Mouse (Mus musculus) CH12.LX (cell line): ENCODE data around the gene Nid1. TPM values are rescaled to one million over a fixed set of nuclear protein-coding genes. Genes with fewer than 3 reads are reported as not detected.
"Not testable (repeated sequence)": the region's sequence is repeated elsewhere in the genome, so short reads cannot be mapped to it uniquely, and the experiment has no call there.

ENCODE experiments used
- DNase-seq: peaks from one replicate; pipeline ENCODE4 v3.0.0-alpha.2; 2013; ENCODE audit errors: extremely low read depth
- H3K27ac ChIP-seq: 2 replicates; pipeline ENCODE4 v1.5.1; 2012; ENCODE audit warnings: low read depth, mild to moderate bottlenecking, control low read depth, moderate library complexity; ENCODE audit not compliant: insufficient read depth
- H3K27me3 ChIP-seq: replicated peaks from 2 replicates; pipeline ENCODE3; 2012; ENCODE audit warnings: inconsistent platforms
- H3K36me3 ChIP-seq, 2 experiments: replicated peaks in 1 of 2; 2 replicates each; pipeline versions ENCODE3 to v1.6.1; 2012; ENCODE audit warnings: inconsistent platforms in 1 of 2, low read length in 1 of 2, mild to moderate bottlenecking in 1 of 2, mixed read lengths in 1 of 2, moderate library complexity in 1 of 2; ENCODE audit not compliant: control insufficient read depth in 1 of 2, insufficient read depth in 1 of 2
- H3K4me1 ChIP-seq, 2 experiments: 2 replicates each; pipeline ENCODE4 v1.6.1; 2012; ENCODE audit warnings: inconsistent platforms in 1 of 2, moderate library complexity in 1 of 2; ENCODE audit not compliant: insufficient read depth in 2 of 2, control insufficient read depth in 1 of 2
- H3K4me2 ChIP-seq: 2 replicates; pipeline ENCODE4 v1.6.1; 2012; ENCODE audit warnings: low read depth, mild to moderate bottlenecking, control low read depth; ENCODE audit not compliant: poor library complexity, insufficient read depth, severe bottlenecking
- H3K4me3 ChIP-seq, 3 experiments: fragments of 150-350 bp in 1 of 3; sonication (generic) in 1 of 3; replicated peaks in 1 of 3; 2 replicates each; pipeline versions ENCODE3 to v1.5.1; 2011 to 2012; ENCODE audit warnings: low read depth in 2 of 3, low read length in 2 of 3, mild to moderate bottlenecking in 2 of 3, moderate library complexity in 2 of 3, control low read depth in 1 of 3, improper control_type of control experiment in 1 of 3, inconsistent platforms in 1 of 3, mixed read lengths in 1 of 3; ENCODE audit not compliant: poor library complexity in 1 of 3
- H3K79me2 ChIP-seq: replicated peaks from 2 replicates; pipeline ENCODE4 v1.6.1; 2012; ENCODE audit warnings: mild to moderate bottlenecking, moderate library complexity; ENCODE audit not compliant: control insufficient read depth, poor library complexity, insufficient read depth, severe bottlenecking; ENCODE audit errors: extremely low read depth
- H3K9ac ChIP-seq: 2 replicates; pipeline ENCODE4 v1.6.1; 2012; ENCODE audit warnings: low read depth, mild to moderate bottlenecking, control low read depth, moderate library complexity; ENCODE audit not compliant: insufficient read depth
- H3K9me3 ChIP-seq: replicated peaks from 2 replicates; pipeline ENCODE3; 2012; ENCODE audit warnings: low read length, inconsistent platforms, mixed read lengths
- dilution Hi-C: fragments of 300-500 bp; cut with MboI; formaldehyde crosslinking; loops from 2 replicates; pipeline ENCODE4 v1.14.3; 2020; ENCODE audit warnings: low sequenced_read_pairs; ENCODE audit not compliant: extremely low pct_unique_long_range_greater_than_20kb, extremely low pct_ligation_motif_present
- in situ Hi-C: fragments of 300-500 bp; cut with MboI; formaldehyde crosslinking; loops from 3 replicates; pipeline ENCODE4 v1.14.3; 2019; ENCODE audit warnings: low sequenced_read_pairs, low pct_ligation_motif_present, low pct_unique_long_range_greater_than_20kb, mixed read lengths
- polyA plus RNA-seq: library from polyadenylated mRNA; unstranded; fragments of >175 nt; gene quantifications from 2 replicates; pipeline ENCODE4 v1.2.1, GENCODE M21; 2012; ENCODE audit warnings: low read depth; ENCODE audit not compliant: insufficient read length
- total RNA-seq, 2 experiments: library from RNA; depleted of rRNA; stranded (reverse); fragments of 300-350 nt in 1 of 2; fragments of >200 nt in 1 of 2; gene quantifications; 2 replicates each; pipeline ENCODE4 v1.2.3; 2012 to 2014

Gene Nid1
- total and polyA plus RNA-seq, 3 experiments: 0.30 to 0.94 (median 0.38) TPM

GRCm38 (mm10) chr13:13438112-13438953 is 982 bp downstream of the Nid1 start:
- H3K9ac ChIP-seq, H3K36me3 ChIP-seq, H3K4me2 ChIP-seq, H3K9me3 ChIP-seq, DNase-seq, H3K4me1 ChIP-seq, H3K27ac ChIP-seq, H3K27me3 ChIP-seq, dilution Hi-C loops, H3K79me2 ChIP-seq, in situ Hi-C loops, H3K4me3 ChIP-seq: not testable (repeated sequence)

GRCm38 (mm10) chr13:13445601-13446000 is 8.2 kb downstream of the Nid1 start:
- H3K9ac ChIP-seq, H3K36me3 ChIP-seq, in situ Hi-C loops, DNase-seq, H3K27me3 ChIP-seq, H3K9me3 ChIP-seq, dilution Hi-C loops, H3K27ac ChIP-seq, H3K79me2 ChIP-seq, H3K4me2 ChIP-seq, H3K4me3 ChIP-seq: not testable (repeated sequence)
- H3K4me1 ChIP-seq: peaks cover 2 to 15% of the 10 kb centered on the region in 2 experiments; a peak in 3 of 4 replicates

GRCm38 (mm10) chr13:13446711-13447443 is 9.5 kb downstream of the Nid1 start:
- H3K4me2 ChIP-seq, H3K9me3 ChIP-seq, H3K27ac ChIP-seq, H3K9ac ChIP-seq, H3K27me3 ChIP-seq, DNase-seq, H3K4me3 ChIP-seq, H3K36me3 ChIP-seq, in situ Hi-C loops, dilution Hi-C loops, H3K79me2 ChIP-seq: not testable (repeated sequence)
- peaks cover 2 to 15% of the 10 kb centered on the region in 2 experiments; a peak in 3 of 4 replicates for H3K4me1 ChIP-seq

GRCm38 (mm10) chr13:13449981-13450380 is 12.6 kb downstream of the Nid1 start:
- H3K4me2 ChIP-seq, H3K9me3 ChIP-seq, dilution Hi-C loops, H3K79me2 ChIP-seq, H3K9ac ChIP-seq, in situ Hi-C loops, H3K36me3 ChIP-seq, H3K27ac ChIP-seq, DNase-seq, H3K4me3 ChIP-seq, H3K27me3 ChIP-seq: not testable (repeated sequence)
- H3K4me1 ChIP-seq: peaks cover 7 to 31% of the 10 kb centered on the region in 2 experiments; a peak in 3 of 4 replicates

- dilution Hi-C loops, H3K9me3 ChIP-seq, DNase-seq, H3K9ac ChIP-seq, in situ Hi-C loops, H3K27me3 ChIP-seq, H3K4me2 ChIP-seq, H3K79me2 ChIP-seq, H3K36me3 ChIP-seq, H3K27ac ChIP-seq, H3K4me3 ChIP-seq: not testable (repeated sequence)
- peaks cover 7 to 31% of the 10 kb centered on the region in 2 experiments; a peak in 3 of 4 replicates for H3K4me1 ChIP-seq
These were observed 13.6 kb downstream of the Nid1 start for GRCm38 (mm10) chr13:13450931-13451330.
